Mouse (Mus musculus) right cerebral cortex, postnatal 10 days (tissue): Measurements from ENCODE around the gene Gm8113.
"Not testable (repeated sequence)": the region's sequence is repeated elsewhere in the genome, so short reads cannot be mapped to it uniquely, and the experiment has no call there.

Experiments used
- DNase-seq, 2 experiments: peaks; one replicate each; pipeline ENCODE4 v3.0.0; 2021; ENCODE audit warnings: low spot score in 2 of 2

Gm8113 gene

GRCm38 (mm10) chr14:43924688-43925403, at the start of gene Gm8113:
TSS of gene Gm8113 (plus strand) at chr14:43925390.
- peak; percentile 57 to 67 for DNase-seq

- not testable (repeated sequence) for DNase-seq
These were observed 49.8 kb upstream of the Gm8113 start, which contains the start of gene Ear1 for GRCm38 (mm10) chr14:43875417-43875816. TSS of gene Ear1 (minus strand) at chr14:43875517.

- not testable (repeated sequence) for DNase-seq
These were observed 47.4 kb upstream of the Gm8113 start for GRCm38 (mm10) chr14:43877789-43878188.

GRCm38 (mm10) chr14:43879966-43880545, 45.1 kb upstream of the Gm8113 start:
- not testable (repeated sequence) for DNase-seq

- DNase-seq, result not testable (repeated sequence)
These were observed 39.0 kb upstream of the Gm8113 start for GRCm38 (mm10) chr14:43886235-43886634.

GRCm38 (mm10) chr14:43891288-43891687, 33.9 kb upstream of the Gm8113 start:
- DNase-seq, result not testable (repeated sequence)

- not testable (repeated sequence) for DNase-seq
These were observed 29.8 kb upstream of the Gm8113 start for GRCm38 (mm10) chr14:43895357-43895756.

- DNase-seq, result not testable (repeated sequence)
These were observed 26.6 kb upstream of the Gm8113 start for GRCm38 (mm10) chr14:43898577-43898976.

- DNase-seq, result not testable (repeated sequence)
These were observed 7.0 kb upstream of the Gm8113 start for GRCm38 (mm10) chr14:43918214-43918613.

GRCm38 (mm10) chr14:43923459-43923858, 1.7 kb upstream of the Gm8113 start, which contains the start of gene Ear10:
TSS of gene Ear10 (minus strand) at chr14:43923559.
- not testable (repeated sequence) for DNase-seq

- DNase-seq, result not testable (repeated sequence)
These were observed 287 bp downstream of the Gm8113 start for GRCm38 (mm10) chr14:43925404-43925950.

- DNase-seq, result peak; percentile 34 to 35
These were observed 7.8 kb downstream of the Gm8113 start for GRCm38 (mm10) chr14:43932991-43933390.

GRCm38 (mm10) chr14:43933399-43933798, 8.2 kb downstream of the Gm8113 start:
- not testable (repeated sequence) for DNase-seq

- DNase-seq, result not testable (repeated sequence)
These were observed 28.2 kb downstream of the Gm8113 start for GRCm38 (mm10) chr14:43953382-43953781.

- DNase-seq, result not testable (repeated sequence)
These were observed 29.9 kb downstream of the Gm8113 start for GRCm38 (mm10) chr14:43955074-43955473.

GRCm38 (mm10) chr14:43956769-43957168, 31.6 kb downstream of the Gm8113 start, which contains the start of gene Ang5:
TSS of gene Ang5 (plus strand) at chr14:43957069.
- not testable (repeated sequence) for DNase-seq
